Mouse (Mus musculus) urinary bladder, postnatal 4 days (tissue): ENCODE measurements around the gene Cic.

Experiments used
- DNase-seq, 2 experiments: peaks; one replicate each; pipeline ENCODE4 v3.0.0; 2021 to 2022; ENCODE audit warnings: low spot score in 2 of 2

The Cic gene

GRCm38 (mm10) chr7:25282731-25283211, 15.3 kb downstream of the Cic start:
- DNase-seq, result peak in 1 of 2 experiments; percentile 62

GRCm38 (mm10) chr7:25283637-25284036, 16.1 kb downstream of the Cic start:
- peak in 1 of 2 experiments; percentile 22 for DNase-seq

- no peak for DNase-seq
Observed at GRCm38 (mm10) chr7:25284171-25284570, 16.7 kb downstream of the Cic start.

- DNase-seq, result peak; percentile 21 to 61
Observed at GRCm38 (mm10) chr7:25284766-25285165, 17.3 kb downstream of the Cic start.

- DNase-seq, result peak in 1 of 2 experiments; percentile 58
Observed at GRCm38 (mm10) chr7:25285511-25286238, 18.2 kb downstream of the Cic start.

GRCm38 (mm10) chr7:25286989-25287388, 19.5 kb downstream of the Cic start:
- DNase-seq, result no peak

GRCm38 (mm10) chr7:25288011-25288410, 20.5 kb downstream of the Cic start:
- DNase-seq, result no peak

- DNase-seq, result peak in 1 of 2 experiments; percentile 16
Observed at GRCm38 (mm10) chr7:25288721-25289120, 21.2 kb downstream of the Cic start.

- no peak for DNase-seq
Observed at GRCm38 (mm10) chr7:25289925-25290324, 22.4 kb downstream of the Cic start.

GRCm38 (mm10) chr7:25290463-25290862, 23.0 kb downstream of the Cic start:
- no peak for DNase-seq

GRCm38 (mm10) chr7:25290911-25291310, 23.4 kb downstream of the Cic start:
- peak; percentile 36 to 64 for DNase-seq

- peak in 1 of 2 experiments; percentile 54 for DNase-seq
Observed at GRCm38 (mm10) chr7:25292107-25292506, 24.6 kb downstream of the Cic start.

- peak; percentile 18 to 58 for DNase-seq
Observed at GRCm38 (mm10) chr7:25293191-25293739, 25.8 kb downstream of the Cic start.

GRCm38 (mm10) chr7:25294495-25294894, 27.0 kb downstream of the Cic start:
- no peak for DNase-seq

GRCm38 (mm10) chr7:25294960-25295722, 27.6 kb downstream of the Cic start:
- peak in 1 of 2 experiments; percentile 15 for DNase-seq

GRCm38 (mm10) chr7:25296945-25297453, 29.5 kb downstream of the Cic start:
- DNase-seq, result no peak

- DNase-seq, result peak in 1 of 2 experiments; percentile 80
Observed at GRCm38 (mm10) chr7:25297454-25298325, 30.2 kb downstream of the Cic start, which contains the start of gene Pafah1b3. TSS of gene Pafah1b3 (minus strand) at chr7:25297986.

GRCm38 (mm10) chr7:25301063-25301462, 33.6 kb downstream of the Cic start, which contains the start of gene Prr19:
TSS of gene Prr19 (plus strand) at chr7:25301411.
- DNase-seq, result peak in 1 of 2 experiments; percentile 20

GRCm38 (mm10) chr7:25303003-25303684, 35.6 kb downstream of the Cic start:
- no peak for DNase-seq

- no peak for DNase-seq
Observed at GRCm38 (mm10) chr7:25303685-25304006, 36.1 kb downstream of the Cic start.

GRCm38 (mm10) chr7:25305481-25305880, 38.0 kb downstream of the Cic start:
- DNase-seq, result no peak
